Mouse (Mus musculus) hindbrain, postnatal 0 days (tissue): ENCODE measurements around the gene Prkcz. TPM values are rescaled to one million over a fixed set of nuclear protein-coding genes. Genes with fewer than 3 reads are reported as not detected.

Source experiments
- ATAC-seq: fragments of 200-750 bp; cut with Nextera tagmentation; 2 replicates; pipeline ENCODE4 v1.8.0; 2017; ENCODE audit warnings: mild to moderate bottlenecking, moderate TSS enrichment, moderate library complexity
- DNase-seq: peaks from one replicate; pipeline ENCODE4 v3.0.0-alpha.2; 2015; ENCODE audit warnings: low spot score
- H3K27ac ChIP-seq: fragments of 300-500 bp; sonication (generic); 2 replicates; pipeline ENCODE4 v1.5.1; 2014; ENCODE audit warnings: mild to moderate bottlenecking
- H3K27me3 ChIP-seq: fragments of 300-500 bp; sonication (generic); 2 replicates; pipeline ENCODE4 v1.6.1; 2014; ENCODE audit warnings: low read length, mixed read lengths; ENCODE audit not compliant: insufficient read depth
- H3K36me3 ChIP-seq: fragments of 300-500 bp; sonication (generic); 2 replicates; pipeline ENCODE4 v1.6.1; 2014; ENCODE audit warnings: low read length, mixed read lengths; ENCODE audit not compliant: insufficient read depth
- H3K4me1 ChIP-seq: fragments of 300-500 bp; sonication (generic); 2 replicates; pipeline ENCODE4 v1.6.1; 2014; ENCODE audit warnings: antibody characterized with exemption, low read length, mixed read lengths; ENCODE audit not compliant: insufficient read depth
- H3K4me2 ChIP-seq: fragments of 300-500 bp; sonication (generic); 2 replicates; pipeline ENCODE4 v1.6.1; 2014; ENCODE audit warnings: low read depth, mild to moderate bottlenecking, low read length, moderate library complexity, mixed read lengths
- H3K4me3 ChIP-seq: fragments of 300-500 bp; sonication (generic); 2 replicates; pipeline ENCODE4 v1.5.1; 2014; ENCODE audit warnings: low read length
- H3K9ac ChIP-seq: fragments of 300-500 bp; sonication (generic); replicated peaks from 2 replicates; pipeline ENCODE4 v1.6.1; 2014; ENCODE audit warnings: mild to moderate bottlenecking, low read length, moderate library complexity, mixed read lengths
- H3K9me3 ChIP-seq: fragments of 300-500 bp; sonication (generic); 2 replicates; pipeline ENCODE4 v1.6.1; 2016; ENCODE audit warnings: low read length, mixed read lengths
- CTCF ChIP-seq: IDR thresholded peaks from 2 replicates; pipeline ENCODE4 v1.5.1; 2016; ENCODE audit warnings: antibody characterized with exemption, control low read depth, low read depth
- WGBS: fragments of 180-500 bp; shearing (Covaris S2); extraction: QIAGEN DNeasy Blood & Tissue Kit; methylation state at CpG from one replicate; pipeline ENCODE4 v1.1.7; 2014; 5-methylcytosine and 5-hydroxymethylcytosine counted together
- polyA plus RNA-seq: library from polyadenylated mRNA; unstranded; fragments of >200 nt; fragmentation: Nextera tagmentation; extraction: Ambion mirVana; gene quantifications from 2 replicates; pipeline ENCODE4 v1.2.1, GENCODE M21; 2015
- total RNA-seq: library from RNA; depleted of rRNA; stranded (reverse); fragments of >200 nt; gene quantifications from 2 replicates; pipeline ENCODE4 v1.2.3, GENCODE M21; 2014

Gene Prkcz
- total and polyA plus RNA-seq, 2 experiments from 2014 or later, result 84.2 to 85.1 TPM

DNA sequence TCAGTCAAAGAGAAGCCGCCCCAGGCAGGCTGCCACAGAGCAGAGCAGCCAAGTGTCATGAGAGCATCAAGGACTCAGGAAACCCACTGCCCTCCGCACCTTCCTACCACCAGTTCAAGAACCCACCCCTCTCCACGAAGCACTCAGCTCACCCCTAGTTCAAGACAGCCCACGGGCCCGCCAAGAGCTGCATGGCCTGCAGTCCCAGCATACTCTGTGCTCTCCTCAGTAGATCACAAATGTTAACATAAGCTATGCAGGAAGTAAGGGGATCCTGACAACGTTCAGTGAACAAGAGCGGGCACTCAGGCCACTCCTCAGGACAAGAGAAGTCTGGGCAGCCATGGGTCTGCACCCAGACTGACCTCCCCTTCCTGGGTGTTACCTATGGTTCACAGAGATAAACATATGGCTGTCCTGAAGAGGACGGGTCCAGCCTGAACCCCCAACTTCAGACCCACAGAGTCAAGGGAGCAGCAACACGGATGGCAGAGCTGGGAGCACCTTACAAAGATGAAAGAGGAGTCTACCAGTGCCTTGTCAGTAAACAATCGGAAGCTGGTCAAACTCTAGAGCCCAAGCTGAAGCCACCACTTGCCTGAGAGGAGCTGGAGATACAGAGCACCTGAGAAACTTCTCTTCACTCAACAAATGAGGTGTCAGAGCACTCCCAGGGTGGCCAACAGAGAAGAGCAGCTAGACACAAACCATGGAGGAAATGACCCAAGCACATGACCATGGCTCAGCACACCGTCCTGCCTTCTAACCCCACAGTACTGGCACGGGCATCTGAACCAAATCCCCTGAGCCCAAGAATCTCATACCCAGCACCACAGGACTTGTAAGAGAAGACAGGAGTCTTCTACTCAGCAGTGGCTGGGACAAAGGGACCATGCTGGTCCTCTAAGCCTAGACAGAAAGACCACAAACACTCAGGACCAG, 141.6 kb downstream of the Prkcz start:
- Histone ChIP-seq H3K27ac (no peak overlapping the region), H3K9ac (peak overlapping the region; percentile 93; the same call in 1 of the 2 replicates), H3K9me3 (no peaks in the 10 kb centered on the region), H3K4me2 (peak overlapping the region; percentile 100), H3K27me3 (no peaks in the 10 kb centered on the region), H3K4me1 (peaks cover 50% of the 10 kb centered on the region), H3K36me3 (no peaks in the 10 kb centered on the region), H3K4me3 (peak overlapping the region; percentile 83)
- DNase-seq (no peak), ATAC-seq (no peak)
- WGBS, result 39% methylated on average over 12 of the region's 12 CpGs
- no peak for TF ChIP-seq CTCF

DNA sequence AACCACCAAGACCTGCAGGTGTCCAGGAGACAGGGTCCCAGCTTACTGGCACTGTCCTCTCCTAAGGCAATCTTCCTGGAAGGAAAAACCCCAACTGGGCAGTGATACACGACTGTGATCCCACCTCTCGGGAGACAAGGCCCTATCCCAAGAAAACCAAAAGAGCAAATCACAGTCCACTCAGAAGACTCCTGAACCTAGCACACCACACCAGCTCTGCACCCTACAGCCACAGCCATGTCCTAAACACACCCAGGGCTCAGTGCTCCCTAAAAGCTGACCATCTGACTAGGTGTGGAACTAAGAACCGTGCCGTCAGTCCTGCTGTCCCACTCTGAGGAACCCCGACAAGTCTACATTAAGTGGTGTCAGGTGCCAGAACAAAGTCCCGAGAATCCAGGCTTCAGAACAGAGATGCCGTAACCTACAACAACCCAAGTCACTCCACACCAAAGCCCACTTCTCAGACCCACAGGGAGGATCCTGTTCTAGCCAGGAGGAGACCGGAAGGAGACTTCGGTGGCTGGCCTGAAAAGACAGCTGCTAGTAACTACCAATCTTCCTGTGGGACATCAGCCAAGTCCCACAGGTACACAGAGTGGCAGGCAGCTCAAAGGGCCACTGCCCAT, 142.9 kb downstream of the Prkcz start:
- Histone ChIP-seq H3K9me3 (no peaks in the 10 kb centered on the region), H3K36me3 (no peaks in the 10 kb centered on the region), H3K4me3 (0 out of 2 replicates have a peak overlapping the region, but pooled peaks have one; percentile 83), H3K4me2 (peak overlapping the region; percentile 100), H3K27me3 (no peaks in the 10 kb centered on the region), H3K9ac (no peak overlapping the region), H3K4me1 (peaks cover 63% of the 10 kb centered on the region), H3K27ac (no peak overlapping the region)
- ATAC-seq (no peak), DNase-seq (no peak)
- WGBS, result 69% methylated on average over 9 of the region's 9 CpGs
- no peak for TF ChIP-seq CTCF

DNA sequence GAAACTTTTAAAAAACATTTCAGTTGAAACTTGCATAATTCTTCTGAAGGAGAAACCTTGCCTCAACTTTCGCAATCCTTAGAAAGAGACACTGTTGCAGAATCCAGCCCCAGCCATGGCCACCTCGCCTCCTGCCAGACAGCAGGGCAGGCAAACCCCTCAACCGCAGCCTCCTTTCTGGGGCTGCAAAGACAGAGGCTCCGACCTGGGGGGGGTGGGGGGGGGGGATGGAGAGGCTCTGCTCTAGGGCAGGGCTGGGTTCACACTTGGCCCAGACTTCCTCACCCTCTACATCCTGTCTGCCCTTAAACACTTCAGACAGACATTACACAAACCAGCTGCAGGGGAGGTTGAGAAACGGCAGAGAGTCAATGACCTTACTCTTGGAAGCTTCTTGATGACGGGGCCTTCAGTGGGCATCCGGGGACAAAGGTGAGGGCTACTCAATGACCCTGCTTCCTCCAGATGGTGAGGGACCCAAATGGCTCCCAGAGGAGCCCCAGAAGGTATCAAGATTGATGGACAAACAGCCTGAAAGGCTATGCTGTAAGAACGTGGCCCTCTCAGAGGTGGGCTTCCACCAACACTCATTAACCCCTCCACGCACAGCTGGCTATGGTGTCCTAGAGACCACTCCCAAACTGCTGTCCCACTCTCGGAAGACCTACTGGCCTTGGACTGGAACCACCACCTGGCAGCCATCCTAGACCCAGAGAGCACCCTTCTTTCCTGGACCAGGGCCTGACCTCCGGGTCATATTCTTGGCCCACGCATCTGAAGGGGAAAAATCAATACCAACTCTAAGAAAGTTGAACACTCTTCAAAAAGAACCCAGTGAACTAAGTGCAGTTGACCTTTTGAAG, 143.7 kb downstream of the Prkcz start:
- ATAC-seq (no peak), DNase-seq (no peak)
- Histone ChIP-seq H3K9me3 (no peaks in the 10 kb centered on the region), H3K36me3 (no peaks in the 10 kb centered on the region), H3K27me3 (no peaks in the 10 kb centered on the region), H3K4me3 (no peak overlapping the region), H3K27ac (no peak overlapping the region), H3K4me1 (peaks cover 66% of the 10 kb centered on the region), H3K4me2 (peak overlapping the region; percentile 100), H3K9ac (0 out of 2 replicates have a peak overlapping the region, but pooled peaks have one; percentile 3)
- no peak for TF ChIP-seq CTCF
- WGBS, result 54% methylated on average over 12 of the region's 12 CpGs

DNA sequence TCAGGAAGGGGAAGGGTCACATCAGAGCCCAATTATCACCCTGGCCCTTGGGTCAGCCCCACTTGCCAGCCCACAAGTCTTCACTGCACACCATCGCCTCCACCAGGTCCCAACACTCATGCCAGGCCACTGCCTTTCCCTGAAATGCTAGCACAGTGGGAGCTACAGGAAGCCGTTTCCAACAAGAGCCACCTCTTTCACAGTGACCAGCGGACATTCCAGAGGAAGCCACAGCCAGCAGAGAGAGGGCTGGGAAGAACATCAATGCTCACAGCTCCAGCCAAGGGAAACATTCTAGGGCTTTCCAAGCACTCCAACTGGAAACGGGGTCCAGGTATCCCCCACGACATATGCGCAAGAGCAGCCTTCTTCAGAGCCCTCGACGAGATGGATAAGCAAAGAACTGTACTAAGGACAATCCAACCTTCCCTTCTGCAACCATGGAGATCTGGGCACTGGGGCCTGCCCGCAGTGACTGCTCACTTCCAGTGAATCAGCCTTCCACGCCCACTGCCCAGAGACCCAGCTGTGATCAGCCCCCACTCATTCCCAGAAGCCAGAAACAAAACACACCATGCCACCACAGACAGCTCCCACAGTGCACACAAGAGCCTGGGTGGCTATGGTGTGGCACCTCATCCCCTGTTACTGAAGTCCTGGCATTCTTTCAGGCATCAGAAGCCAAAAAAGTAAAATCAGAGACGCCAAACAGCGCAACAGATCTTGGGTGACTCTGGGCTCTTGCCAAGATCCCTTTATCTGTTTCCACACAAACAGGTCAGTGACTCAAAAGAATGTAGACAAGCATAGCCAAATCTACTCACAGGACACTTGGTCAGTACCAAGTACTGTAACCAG, 145.2 kb downstream of the Prkcz start:
- TF ChIP-seq CTCF, result 0 out of 2 replicates have a peak, but pooled peaks have one; percentile 12
- H3K4me1 ChIP-seq, result peaks cover 66% of the 10 kb centered on the region
- WGBS, result 29% methylated on average over 12 of the region's 12 CpGs
- H3K4me3 ChIP-seq, result no peak overlapping the region
- H3K27me3 ChIP-seq, result no peaks in the 10 kb centered on the region
- H3K9me3 ChIP-seq, result no peaks in the 10 kb centered on the region
- DNase-seq (peak; percentile 42), ATAC-seq (no peak)
- H3K36me3 ChIP-seq, result no peaks in the 10 kb centered on the region
- H3K9ac ChIP-seq, result no peak overlapping the region
- H3K27ac ChIP-seq, result peak overlapping the region; percentile 42; the same call in 1 of the 2 replicates
- H3K4me2 ChIP-seq, result peak overlapping the region; percentile 100

DNA sequence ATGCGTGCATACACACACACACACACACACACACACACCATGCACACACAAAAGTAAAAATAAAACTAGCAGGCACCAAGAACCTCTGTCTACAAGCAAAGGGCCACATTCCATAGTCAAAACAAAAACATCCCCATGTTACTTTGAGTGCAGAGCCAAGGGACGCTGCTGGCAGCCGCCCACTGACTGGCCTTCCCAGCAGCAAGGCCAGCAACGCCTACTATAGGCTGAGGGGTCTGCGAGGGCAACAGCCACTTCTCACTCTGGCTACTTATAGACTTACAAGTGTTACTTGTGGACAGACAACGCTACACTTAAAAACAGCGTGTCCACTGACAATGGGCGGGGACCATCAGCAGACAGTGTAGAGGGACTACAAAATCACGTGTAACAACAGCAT, 146.0 kb downstream of the Prkcz start:
- Histone ChIP-seq H3K27me3 (no peaks in the 10 kb centered on the region), H3K4me1 (peaks cover 65% of the 10 kb centered on the region), H3K36me3 (no peaks in the 10 kb centered on the region), H3K27ac (no peak overlapping the region), H3K9me3 (no peaks in the 10 kb centered on the region), H3K4me2 (peak overlapping the region; percentile 100), H3K4me3 (no peak overlapping the region), H3K9ac (no peak overlapping the region)
- no peak for DNase-seq
- 42% methylated on average over 9 of the region's 9 CpGs for WGBS
- TF ChIP-seq CTCF, result no peak
- ATAC-seq, result no peak
